Mouse (Mus musculus): ENCODE results near the gene Ceacam16.

DNA sequence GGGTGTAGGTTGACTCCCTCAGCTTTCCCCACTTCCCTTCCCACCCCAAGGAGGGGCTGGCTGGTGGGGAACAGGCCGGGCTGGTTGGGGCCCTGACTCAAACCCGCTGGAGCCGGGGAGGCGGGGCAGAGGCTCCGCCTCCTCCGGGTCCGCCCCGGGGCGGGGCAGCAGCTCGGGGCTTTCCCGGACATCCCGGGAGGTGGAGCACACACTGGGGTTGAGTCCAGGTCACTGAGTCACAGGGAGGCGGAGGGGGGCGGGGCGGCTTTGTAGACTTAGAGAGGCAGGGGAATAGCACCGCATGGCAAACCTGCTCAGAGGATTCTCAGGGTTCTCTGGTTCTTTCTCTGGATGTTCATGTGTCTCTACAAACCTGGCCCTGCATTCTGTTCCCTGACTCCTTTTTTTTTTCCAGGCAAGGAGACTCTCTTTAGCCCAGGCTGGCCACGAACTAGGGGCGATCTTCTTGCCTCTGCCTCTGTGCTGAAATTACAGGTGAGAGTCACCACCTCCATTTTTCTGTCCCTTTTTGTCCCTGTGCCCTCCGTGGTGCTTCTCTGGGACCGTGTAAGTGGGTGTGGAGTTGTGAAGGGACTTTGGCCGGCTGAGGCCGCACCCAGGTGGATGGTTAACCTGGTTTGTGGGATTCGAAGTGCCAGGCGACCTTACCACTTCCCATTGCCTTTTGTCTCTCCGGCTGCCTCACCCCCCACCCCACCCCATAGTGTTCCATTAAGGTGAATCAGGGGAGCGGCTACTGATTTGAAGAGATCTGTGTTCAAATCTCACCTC is 36.7 kb downstream of the Ceacam16 start:
- no peak for TF ChIP-seq CTCF (IDR thresholded peaks at IDR 0.05; ENCODE audit: low read depth)
- TF ChIP-seq EP300 (IDR thresholded peaks at IDR 0.05; ENCODE audit: low read depth): no peak
